Mouse (Mus musculus) heart, embryonic 13.5 days (tissue): ENCODE results near the gene Fads6. TPM values are rescaled to one million over a fixed set of nuclear protein-coding genes. Genes with fewer than 3 reads are reported as not detected.

Experiments used
- ATAC-seq: fragments of 200-750 bp; cut with Nextera tagmentation; 2 replicates; pipeline ENCODE4 v1.8.0; 2017; ENCODE audit warnings: moderate TSS enrichment; ENCODE audit not compliant: insufficient number of reproducible peaks, low FRiP score, low TSS enrichment; ENCODE audit errors: extremely low read depth
- H3K27ac ChIP-seq: fragments of 300-500 bp; sonication (generic); replicated peaks from 2 replicates; pipeline ENCODE4 v1.5.1; 2015; ENCODE audit warnings: moderate library complexity, mild to moderate bottlenecking, inconsistent platforms
- H3K27me3 ChIP-seq: fragments of 300-500 bp; sonication (generic); replicated peaks from 2 replicates; pipeline ENCODE4 v1.6.1; 2015; ENCODE audit warnings: mild to moderate bottlenecking, inconsistent platforms
- H3K36me3 ChIP-seq: fragments of 300-500 bp; sonication (generic); 2 replicates; pipeline ENCODE4 v1.6.1; 2015; ENCODE audit warnings: mild to moderate bottlenecking, inconsistent platforms
- H3K4me1 ChIP-seq: fragments of 300-500 bp; sonication (generic); 2 replicates; pipeline ENCODE4 v1.6.1; 2015; ENCODE audit warnings: inconsistent platforms
- H3K4me2 ChIP-seq: fragments of 300-500 bp; sonication (generic); 2 replicates; pipeline ENCODE4 v1.6.1; 2015; ENCODE audit warnings: inconsistent platforms, mild to moderate bottlenecking, moderate library complexity
- H3K4me3 ChIP-seq: fragments of 300-500 bp; sonication (generic); 2 replicates; pipeline ENCODE4 v1.5.1; 2015; ENCODE audit warnings: moderate library complexity, mild to moderate bottlenecking, inconsistent platforms
- H3K9ac ChIP-seq: fragments of 300-500 bp; sonication (generic); 2 replicates; pipeline ENCODE4 v1.6.1; 2015; ENCODE audit warnings: inconsistent platforms, mild to moderate bottlenecking, moderate library complexity
- H3K9me3 ChIP-seq: fragments of 300-500 bp; sonication (generic); 2 replicates; pipeline ENCODE4 v1.6.1; 2016; ENCODE audit warnings: inconsistent platforms
- WGBS: fragments of 180-500 bp; shearing (Covaris S2); methylation state at CpG from one replicate; pipeline ENCODE4 v1.1.7; 2015; ENCODE audit warnings: mixed read lengths; 5-methylcytosine and 5-hydroxymethylcytosine counted together
- polyA plus RNA-seq: library from polyadenylated mRNA; unstranded; fragments of >200 nt; fragmentation: Nextera tagmentation; extraction: Ambion mirVana; gene quantifications from 2 replicates; pipeline ENCODE4 v1.2.1, GENCODE M21; 2015

Gene Fads6
- polyA plus RNA-seq, 1 experiment from 2014 or later: 0.74 TPM

GRCm38 (mm10) chr11:115265771-115266399 is 31.6 kb downstream of the Fads6 start:
- Histone ChIP-seq H3K27ac (no peak overlapping the region), H3K27me3 (peaks cover 95% of the 10 kb centered on the region), H3K36me3 (peaks cover 22% of the 10 kb centered on the region), H3K9me3 (no peaks in the 10 kb centered on the region), H3K4me3 (peak overlapping the region; percentile 52), H3K9ac (no peak overlapping the region), H3K4me1 (peaks cover 28% of the 10 kb centered on the region), H3K4me2 (peak overlapping the region; percentile 78)
- whole genome bisulfite sequencing: 6% methylated on average over 20 of the region's 20 CpGs
- ATAC-seq: no peak

GRCm38 (mm10) chr11:115264862-115265668 is 32.4 kb downstream of the Fads6 start:
- 0 out of 2 replicates have a peak overlapping the region, but pooled peaks have one; percentile 12 for H3K9ac ChIP-seq
- no peaks in the 10 kb centered on the region for H3K9me3 ChIP-seq
- H3K4me2 ChIP-seq: peak overlapping the region; percentile 78
- ATAC-seq: no peak
- 7% methylated on average over 38 of the region's 39 CpGs for WGBS
- H3K4me3 ChIP-seq: peak overlapping the region; percentile 52
- H3K36me3 ChIP-seq: peaks cover 21% of the 10 kb centered on the region
- H3K27me3 ChIP-seq: peaks cover 100% of the 10 kb centered on the region
- H3K4me1 ChIP-seq: peaks cover 28% of the 10 kb centered on the region
- no peak overlapping the region for H3K27ac ChIP-seq

GRCm38 (mm10) chr11:115264136-115264861 is 33.2 kb downstream of the Fads6 start:
- H3K27me3 ChIP-seq: peaks cover 100% of the 10 kb centered on the region
- H3K4me1 ChIP-seq: peaks cover 28% of the 10 kb centered on the region
- no peak overlapping the region for H3K4me2 ChIP-seq
- ATAC-seq: no peak
- H3K4me3 ChIP-seq: no peak overlapping the region
- no peaks in the 10 kb centered on the region for H3K9me3 ChIP-seq
- peaks cover 15% of the 10 kb centered on the region for H3K36me3 ChIP-seq
- WGBS: 63% methylated on average over 7 of the region's 7 CpGs
- no peak overlapping the region for H3K27ac ChIP-seq
- no peak overlapping the region for H3K9ac ChIP-seq

GRCm38 (mm10) chr11:115262954-115263353 is 34.5 kb downstream of the Fads6 start:
- no peak overlapping the region for H3K4me2 ChIP-seq
- no peak overlapping the region for H3K27ac ChIP-seq
- H3K36me3 ChIP-seq: peaks cover 1% of the 10 kb centered on the region; the same call in 1 of the 2 replicates
- WGBS: 53% methylated on average over 11 of the region's 11 CpGs
- no peak overlapping the region for H3K9ac ChIP-seq
- ATAC-seq: no peak
- H3K9me3 ChIP-seq: no peaks in the 10 kb centered on the region
- peaks cover 100% of the 10 kb centered on the region for H3K27me3 ChIP-seq
- peaks cover 32% of the 10 kb centered on the region for H3K4me1 ChIP-seq
- H3K4me3 ChIP-seq: no peak overlapping the region

GRCm38 (mm10) chr11:115259134-115259533 is 38.3 kb downstream of the Fads6 start:
- no peak overlapping the region for H3K9ac ChIP-seq
- H3K4me3 ChIP-seq: no peak overlapping the region
- H3K36me3 ChIP-seq: no peaks in the 10 kb centered on the region
- peaks cover 100% of the 10 kb centered on the region for H3K27me3 ChIP-seq
- peaks cover 8% of the 10 kb centered on the region for H3K4me1 ChIP-seq
- no peak overlapping the region for H3K4me2 ChIP-seq
- WGBS: 57% methylated on average over 4 of the region's 4 CpGs
- H3K27ac ChIP-seq: no peak overlapping the region
- no peaks in the 10 kb centered on the region for H3K9me3 ChIP-seq
- no peak for ATAC-seq

GRCm38 (mm10) chr11:115257775-115258510 is 39.5 kb downstream of the Fads6 start:
- H3K4me3 ChIP-seq: peak overlapping the region; percentile 31
- H3K27ac ChIP-seq: no peak overlapping the region
- peaks cover 8% of the 10 kb centered on the region for H3K4me1 ChIP-seq
- WGBS: 14% methylated on average over 59 of the region's 59 CpGs
- H3K9me3 ChIP-seq: no peaks in the 10 kb centered on the region
- H3K36me3 ChIP-seq: no peaks in the 10 kb centered on the region
- H3K4me2 ChIP-seq: peak overlapping the region; percentile 51
- peaks cover 100% of the 10 kb centered on the region for H3K27me3 ChIP-seq
- no peak overlapping the region for H3K9ac ChIP-seq
- no peak for ATAC-seq

GRCm38 (mm10) chr11:115251258-115251657 is 46.2 kb downstream of the Fads6 start:
- no peak overlapping the region for H3K9ac ChIP-seq
- no peak overlapping the region for H3K27ac ChIP-seq
- H3K4me2 ChIP-seq: no peak overlapping the region
- no peaks in the 10 kb centered on the region for H3K9me3 ChIP-seq
- ATAC-seq: no peak
- no peak overlapping the region for H3K4me3 ChIP-seq
- peaks cover 99% of the 10 kb centered on the region for H3K27me3 ChIP-seq
- no peaks in the 10 kb centered on the region for H3K36me3 ChIP-seq
- peaks cover 31% of the 10 kb centered on the region for H3K4me1 ChIP-seq
- 49% methylated on average over 3 of the region's 3 CpGs for WGBS

- H3K9ac ChIP-seq: peak overlapping the region; percentile 58; the same call in 1 of the 2 replicates
- H3K36me3 ChIP-seq: peaks cover 1% of the 10 kb centered on the region
- H3K27me3 ChIP-seq: peaks cover 99% of the 10 kb centered on the region
- no peak overlapping the region for H3K27ac ChIP-seq
- peak overlapping the region; percentile 75 for H3K4me2 ChIP-seq
- no peak for ATAC-seq
- peak overlapping the region; percentile 50 for H3K4me3 ChIP-seq
- 2% methylated on average over 36 of the region's 36 CpGs for WGBS
- H3K4me1 ChIP-seq: peaks cover 31% of the 10 kb centered on the region
- H3K9me3 ChIP-seq: no peaks in the 10 kb centered on the region
Observed at GRCm38 (mm10) chr11:115250405-115251090, 46.9 kb downstream of the Fads6 start.

GRCm38 (mm10) chr11:115249721-115250404 is 47.6 kb downstream of the Fads6 start:
- H3K9me3 ChIP-seq: no peaks in the 10 kb centered on the region
- WGBS: 4% methylated on average over 63 of the region's 63 CpGs
- H3K36me3 ChIP-seq: peaks cover 8% of the 10 kb centered on the region
- H3K4me2 ChIP-seq: peak overlapping the region; percentile 75
- H3K4me3 ChIP-seq: peak overlapping the region; percentile 50
- H3K27ac ChIP-seq: no peak overlapping the region
- peaks cover 31% of the 10 kb centered on the region for H3K4me1 ChIP-seq
- H3K27me3 ChIP-seq: peaks cover 99% of the 10 kb centered on the region
- peak overlapping the region; percentile 58 for H3K9ac ChIP-seq
- no peak for ATAC-seq

GRCm38 (mm10) chr11:115247945-115248344 is 49.5 kb downstream of the Fads6 start:
- H3K27ac ChIP-seq: no peak overlapping the region
- H3K4me1 ChIP-seq: peaks cover 39% of the 10 kb centered on the region
- H3K9ac ChIP-seq: no peak overlapping the region
- no peaks in the 10 kb centered on the region for H3K9me3 ChIP-seq
- H3K36me3 ChIP-seq: peaks cover 22% of the 10 kb centered on the region
- peaks cover 81% of the 10 kb centered on the region for H3K27me3 ChIP-seq
- no peak overlapping the region for H3K4me2 ChIP-seq
- 54% methylated on average over 6 of the region's 6 CpGs for WGBS
- H3K4me3 ChIP-seq: no peak overlapping the region
- no peak for ATAC-seq
